Mouse (Mus musculus) CH12.LX (cell line): ENCODE data around the gene Atp5d. TPM values are rescaled to one million over a fixed set of nuclear protein-coding genes. Genes with fewer than 3 reads are reported as not detected.

Experiments used
- DNase-seq: peaks from one replicate; pipeline ENCODE4 v3.0.0-alpha.2; 2013; ENCODE audit errors: extremely low read depth
- H3K27ac ChIP-seq: 2 replicates; pipeline ENCODE4 v1.5.1; 2012; ENCODE audit warnings: low read depth, mild to moderate bottlenecking, control low read depth, moderate library complexity; ENCODE audit not compliant: insufficient read depth
- H3K27me3 ChIP-seq: replicated peaks from 2 replicates; pipeline ENCODE3; 2012; ENCODE audit warnings: inconsistent platforms
- H3K36me3 ChIP-seq, 2 experiments: replicated peaks in 1 of 2; 2 replicates each; pipeline versions ENCODE3 to v1.6.1; 2012; ENCODE audit warnings: inconsistent platforms in 1 of 2, low read length in 1 of 2, mild to moderate bottlenecking in 1 of 2, mixed read lengths in 1 of 2, moderate library complexity in 1 of 2; ENCODE audit not compliant: control insufficient read depth in 1 of 2, insufficient read depth in 1 of 2
- H3K4me1 ChIP-seq, 2 experiments: 2 replicates each; pipeline ENCODE4 v1.6.1; 2012; ENCODE audit warnings: inconsistent platforms in 1 of 2, moderate library complexity in 1 of 2; ENCODE audit not compliant: insufficient read depth in 2 of 2, control insufficient read depth in 1 of 2
- H3K4me2 ChIP-seq: 2 replicates; pipeline ENCODE4 v1.6.1; 2012; ENCODE audit warnings: low read depth, mild to moderate bottlenecking, control low read depth; ENCODE audit not compliant: poor library complexity, insufficient read depth, severe bottlenecking
- H3K4me3 ChIP-seq, 3 experiments: fragments of 150-350 bp in 1 of 3; sonication (generic) in 1 of 3; replicated peaks in 1 of 3; 2 replicates each; pipeline versions ENCODE3 to v1.5.1; 2011 to 2012; ENCODE audit warnings: low read depth in 2 of 3, low read length in 2 of 3, mild to moderate bottlenecking in 2 of 3, moderate library complexity in 2 of 3, control low read depth in 1 of 3, improper control_type of control experiment in 1 of 3, inconsistent platforms in 1 of 3, mixed read lengths in 1 of 3; ENCODE audit not compliant: poor library complexity in 1 of 3
- H3K79me2 ChIP-seq: replicated peaks from 2 replicates; pipeline ENCODE4 v1.6.1; 2012; ENCODE audit warnings: mild to moderate bottlenecking, moderate library complexity; ENCODE audit not compliant: control insufficient read depth, poor library complexity, insufficient read depth, severe bottlenecking; ENCODE audit errors: extremely low read depth
- H3K9ac ChIP-seq: 2 replicates; pipeline ENCODE4 v1.6.1; 2012; ENCODE audit warnings: low read depth, mild to moderate bottlenecking, control low read depth, moderate library complexity; ENCODE audit not compliant: insufficient read depth
- H3K9me3 ChIP-seq: replicated peaks from 2 replicates; pipeline ENCODE3; 2012; ENCODE audit warnings: low read length, inconsistent platforms, mixed read lengths
- CHD1 ChIP-seq: IDR thresholded peaks from 2 replicates; pipeline ENCODE4 v1.6.1; 2012; ENCODE audit warnings: low read depth, low read length, improper control_type of control experiment, inconsistent platforms
- CHD2 ChIP-seq: IDR thresholded peaks from 2 replicates; pipeline ENCODE4 v1.6.1; 2011; ENCODE audit warnings: low read length, improper control_type of control experiment
- CTCF ChIP-seq, 2 experiments: IDR thresholded peaks in 1 of 2; conservative IDR thresholded peaks in 1 of 2; 2 replicates each; pipeline ENCODE4 v1.5.1; 2011 to 2012; ENCODE audit warnings: low read depth in 2 of 2, low read length in 2 of 2, improper control_type of control experiment in 1 of 2, inconsistent platforms in 1 of 2, mild to moderate bottlenecking in 1 of 2, moderate library complexity in 1 of 2
- E2F4 ChIP-seq: IDR thresholded peaks from 2 replicates; pipeline ENCODE4 v1.6.1; 2011; ENCODE audit warnings: low read depth, low read length, improper control_type of control experiment; ENCODE audit not compliant: insufficient replicate concordance
- ELF1 ChIP-seq: IDR thresholded peaks from 2 replicates; pipeline ENCODE4 v1.6.1; 2014; ENCODE audit warnings: low read depth, mild to moderate bottlenecking, inconsistent platforms, low read length, improper control_type of control experiment
- EP300 ChIP-seq: IDR thresholded peaks from 2 replicates; pipeline ENCODE4 v1.6.1; 2011; ENCODE audit warnings: low read length, improper control_type of control experiment
- GABPA ChIP-seq: IDR thresholded peaks from 2 replicates; pipeline ENCODE4 v1.6.1; 2012; ENCODE audit warnings: low read depth, low read length, improper control_type of control experiment, inconsistent platforms; ENCODE audit not compliant: insufficient replicate concordance
- HCFC1 ChIP-seq: IDR thresholded peaks from 2 replicates; pipeline ENCODE4 v1.6.1; 2012; ENCODE audit warnings: low read depth, mild to moderate bottlenecking, inconsistent platforms, low read length, improper control_type of control experiment
- IRF4 ChIP-seq: IDR thresholded peaks from 2 replicates; pipeline ENCODE4 v1.6.1; 2014; ENCODE audit warnings: low read depth, mild to moderate bottlenecking, inconsistent platforms, low read length, improper control_type of control experiment
- JUND ChIP-seq: conservative IDR thresholded peaks from 2 replicates; pipeline ENCODE4 v1.6.1; 2011; ENCODE audit warnings: low read depth, low read length, improper control_type of control experiment
- MAFK ChIP-seq: IDR thresholded peaks from 2 replicates; pipeline ENCODE4 v1.6.1; 2011; ENCODE audit warnings: low read length, improper control_type of control experiment; ENCODE audit not compliant: insufficient replicate concordance
- MAZ ChIP-seq: IDR thresholded peaks from 2 replicates; pipeline ENCODE4 v1.6.1; 2012; ENCODE audit warnings: low read depth, mild to moderate bottlenecking, inconsistent platforms, low read length, improper control_type of control experiment, moderate library complexity
- MXI1 ChIP-seq: IDR thresholded peaks from 2 replicates; pipeline ENCODE4 v1.6.1; 2011; ENCODE audit warnings: mild to moderate bottlenecking, low read depth, low read length, improper control_type of control experiment
- NELFE ChIP-seq: IDR thresholded peaks from 2 replicates; pipeline ENCODE4 v1.6.1; 2011; ENCODE audit warnings: low read depth, low read length, improper control_type of control experiment
- PAX5 ChIP-seq: IDR thresholded peaks from 2 replicates; pipeline ENCODE4 v1.6.1; 2012; ENCODE audit warnings: low read length, inconsistent platforms, mixed read lengths
- RAD21 ChIP-seq: IDR thresholded peaks from 2 replicates; pipeline ENCODE4 v1.6.1; 2011; ENCODE audit warnings: low read depth, mild to moderate bottlenecking, low read length, improper control_type of control experiment, moderate library complexity
- RCOR1 ChIP-seq: conservative IDR thresholded peaks from 2 replicates; pipeline ENCODE4 v1.6.1; 2012; ENCODE audit warnings: low read depth, mild to moderate bottlenecking, inconsistent platforms, low read length, improper control_type of control experiment
- SIN3A ChIP-seq: IDR thresholded peaks from 2 replicates; pipeline ENCODE4 v1.6.1; 2012; ENCODE audit warnings: low read length, improper control_type of control experiment, inconsistent platforms
- SMC3 ChIP-seq: IDR thresholded peaks from 2 replicates; pipeline ENCODE4 v1.6.1; 2011; ENCODE audit warnings: low read depth, low read length, improper control_type of control experiment
- TCF12 ChIP-seq: IDR thresholded peaks from 2 replicates; pipeline ENCODE4 v1.6.1; 2014; ENCODE audit warnings: low read depth, mild to moderate bottlenecking, inconsistent platforms, low read length, improper control_type of control experiment
- UBTF ChIP-seq: IDR thresholded peaks from 2 replicates; pipeline ENCODE4 v1.6.1; 2012; ENCODE audit warnings: low read depth, mild to moderate bottlenecking, inconsistent platforms, low read length, improper control_type of control experiment, moderate library complexity
- USF1 ChIP-seq: IDR thresholded peaks from 2 replicates; pipeline ENCODE4 v1.6.1; 2014; ENCODE audit warnings: low read depth, mild to moderate bottlenecking, inconsistent platforms, low read length, improper control_type of control experiment
- USF2 ChIP-seq: conservative IDR thresholded peaks from 2 replicates; pipeline ENCODE4 v1.6.1; 2011; ENCODE audit warnings: low read depth, low read length, improper control_type of control experiment
- ZC3H11A ChIP-seq: IDR thresholded peaks from 2 replicates; pipeline ENCODE4 v1.6.1; 2012; ENCODE audit warnings: low read depth, mild to moderate bottlenecking, inconsistent platforms, low read length, improper control_type of control experiment
- ZKSCAN1 ChIP-seq: IDR thresholded peaks from 2 replicates; pipeline ENCODE4 v1.6.1; 2012; ENCODE audit warnings: low read depth, inconsistent platforms, low read length, improper control_type of control experiment, borderline replicate concordance
- ZMIZ1 ChIP-seq: IDR thresholded peaks from 2 replicates; pipeline ENCODE4 v1.6.1; 2012; ENCODE audit warnings: low read depth, mild to moderate bottlenecking, inconsistent platforms, low read length, improper control_type of control experiment
- dilution Hi-C: fragments of 300-500 bp; cut with MboI; formaldehyde crosslinking; loops from 2 replicates; pipeline ENCODE4 v1.14.3; 2020; ENCODE audit warnings: low sequenced_read_pairs; ENCODE audit not compliant: extremely low pct_unique_long_range_greater_than_20kb, extremely low pct_ligation_motif_present
- in situ Hi-C: fragments of 300-500 bp; cut with MboI; formaldehyde crosslinking; loops from 3 replicates; pipeline ENCODE4 v1.14.3; 2019; ENCODE audit warnings: low sequenced_read_pairs, low pct_ligation_motif_present, low pct_unique_long_range_greater_than_20kb, mixed read lengths
- polyA plus RNA-seq: library from polyadenylated mRNA; unstranded; fragments of >175 nt; gene quantifications from 2 replicates; pipeline ENCODE4 v1.2.1, GENCODE M21; 2012; ENCODE audit warnings: low read depth; ENCODE audit not compliant: insufficient read length
- total RNA-seq, 2 experiments: library from RNA; depleted of rRNA; stranded (reverse); fragments of 300-350 nt in 1 of 2; fragments of >200 nt in 1 of 2; gene quantifications; 2 replicates each; pipeline ENCODE4 v1.2.3; 2012 to 2014

The Atp5d gene
- total and polyA plus RNA-seq, 3 experiments, result 106 to 352 (median 326) TPM

DNA sequence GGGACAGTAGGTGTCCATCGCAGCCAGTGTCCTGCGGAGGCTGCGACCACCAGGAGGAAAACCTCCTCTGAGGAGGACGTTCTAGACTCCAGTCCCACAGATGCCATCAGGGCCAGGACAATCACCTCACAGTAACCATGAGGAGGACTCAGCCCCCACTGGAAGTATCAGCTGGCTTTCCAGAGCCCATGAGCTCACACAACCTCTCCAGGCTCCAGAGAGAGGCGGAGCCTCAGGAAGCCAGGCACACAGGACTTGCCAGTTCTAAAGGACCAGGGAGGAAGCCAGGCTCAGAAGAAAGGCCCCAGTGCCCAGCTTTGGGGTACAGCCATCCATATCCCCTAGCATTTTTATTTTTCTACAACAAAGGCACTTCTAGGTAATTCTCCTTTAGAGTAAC is 42.9 kb upstream of the Atp5d start:
- no peak for TF ChIP-seq GABPA
- TF ChIP-seq CHD2, result no peak
- TF ChIP-seq RCOR1, result no peak
- TF ChIP-seq IRF4, result no peak
- TF ChIP-seq CTCF (conservative IDR thresholded peaks at IDR 0.05 in 1 of 2, IDR thresholded peaks at IDR 0.05 in 1 of 2; ENCODE audit: low read depth in 2 of 2, low read length in 2 of 2), result no peak
- TF ChIP-seq MAFK, result no peak
- TF ChIP-seq UBTF, result no peak
- TF ChIP-seq JUND, result no peak
- TF ChIP-seq ZMIZ1, result no peak
- TF ChIP-seq USF1, result no peak
- TF ChIP-seq ZC3H11A, result no peak
- TF ChIP-seq E2F4, result no peak
- TF ChIP-seq NELFE, result no peak
- TF ChIP-seq TCF12, result no peak
- TF ChIP-seq MAZ, result no peak
- TF ChIP-seq ELF1, result no peak
- no peak for TF ChIP-seq SIN3A
- no peak for TF ChIP-seq PAX5
- no peak for TF ChIP-seq EP300
- TF ChIP-seq, all 38 proteins: peak for 0
- in situ Hi-C loops, result no loop called here
- no peak for DNase-seq
- Histone ChIP-seq H3K27ac (no peak overlapping the region), H3K36me3 (peaks cover 13 to 82% of the 10 kb centered on the region in 2 experiments), H3K4me3 (no peak overlapping the region), H3K9ac (no peak overlapping the region), H3K79me2 (peaks cover 25% of the 10 kb centered on the region), H3K27me3 (no peaks in the 10 kb centered on the region), H3K4me2 (no peak overlapping the region), H3K4me1 (peaks cover 15 to 43% of the 10 kb centered on the region in 2 experiments), H3K9me3 (no peaks in the 10 kb centered on the region)
- dilution Hi-C loops, result no loop called here

DNA sequence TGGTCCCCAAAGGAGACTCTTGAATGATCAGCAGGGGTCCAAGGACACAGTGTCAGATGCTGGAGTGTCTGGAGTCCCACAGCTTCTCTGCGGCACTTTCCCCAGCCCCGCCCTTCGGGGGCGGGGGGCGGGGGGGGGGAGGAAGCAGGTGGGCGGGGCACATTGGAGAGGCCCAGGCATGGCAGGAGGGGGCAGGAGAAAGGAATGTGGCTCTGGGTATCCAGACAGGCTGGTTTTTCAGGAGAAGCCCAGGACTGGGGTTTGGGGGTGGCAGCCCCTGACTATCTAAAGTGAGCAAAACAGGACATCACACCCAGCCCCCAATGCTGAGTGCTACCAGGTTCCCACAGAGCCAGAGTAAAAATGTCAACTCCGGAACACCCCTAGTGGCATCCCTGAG is 41.2 kb upstream of the Atp5d start:
- H3K79me2 ChIP-seq, result peaks cover 42% of the 10 kb centered on the region
- in situ Hi-C loops (no loop called here), dilution Hi-C loops (no loop called here)
- H3K4me1 ChIP-seq, result peaks cover 19 to 56% of the 10 kb centered on the region in 2 experiments
- no peak overlapping the region for H3K27ac ChIP-seq
- no peaks in the 10 kb centered on the region for H3K27me3 ChIP-seq
- TF ChIP-seq USF1 (no peak), SIN3A (no peak), CHD1 (no peak), ZMIZ1 (no peak), USF2 (no peak), RAD21 (no peak), MXI1 (no peak), ZKSCAN1 (no peak), CTCF (conservative IDR thresholded peaks at IDR 0.05 in 1 of 2, IDR thresholded peaks at IDR 0.05 in 1 of 2; ENCODE audit: low read depth in 2 of 2, low read length in 2 of 2) (no peak), PAX5 (no peak), HCFC1 (no peak), SMC3 (no peak), TCF12 (no peak)
- no peaks in the 10 kb centered on the region for H3K9me3 ChIP-seq
- no peak overlapping the region for H3K4me3 ChIP-seq
- DNase-seq, result no peak
- no peak overlapping the region for H3K9ac ChIP-seq
- peaks cover 9 to 72% of the 10 kb centered on the region in 2 experiments for H3K36me3 ChIP-seq
- H3K4me2 ChIP-seq, result no peak overlapping the region
